Mouse (Mus musculus) embryonic facial prominence, embryonic 14.5 days (tissue): ENCODE measurements around the gene Cadps2. TPM values are rescaled to one million over a fixed set of nuclear protein-coding genes. Genes with fewer than 3 reads are reported as not detected.
A peak's percentile ranks its signal among the peaks of the same experiment; 100 is the strongest.

Experiments used
- ATAC-seq: fragments of 200-750 bp; cut with Nextera tagmentation; 2 replicates; pipeline ENCODE4 v1.8.0; 2017; ENCODE audit warnings: low read depth, moderate number of reproducible peaks, moderate TSS enrichment
- DNase-seq: peaks from one replicate; pipeline ENCODE4 v3.0.0-alpha.2; 2015; ENCODE audit warnings: low spot score
- H3K27ac ChIP-seq: fragments of 300-500 bp; sonication (generic); replicated peaks from 2 replicates; pipeline ENCODE4 v1.5.1; 2014; ENCODE audit warnings: low read depth, mild to moderate bottlenecking, low read length, moderate library complexity
- H3K27me3 ChIP-seq: fragments of 300-500 bp; sonication (generic); replicated peaks from 2 replicates; pipeline ENCODE4 v1.6.1; 2014; ENCODE audit warnings: low read length; ENCODE audit not compliant: control insufficient read depth, insufficient read depth
- H3K36me3 ChIP-seq: fragments of 300-500 bp; sonication (generic); 2 replicates; pipeline ENCODE4 v1.6.1; 2014; ENCODE audit warnings: low read length, mixed read lengths; ENCODE audit not compliant: control insufficient read depth, insufficient read depth
- H3K4me1 ChIP-seq: fragments of 300-500 bp; sonication (generic); 2 replicates; pipeline ENCODE4 v1.6.1; 2014; ENCODE audit warnings: antibody characterized with exemption, low read length; ENCODE audit not compliant: control insufficient read depth, insufficient read depth
- H3K4me2 ChIP-seq: fragments of 300-500 bp; sonication (generic); 2 replicates; pipeline ENCODE4 v1.6.1; 2014; ENCODE audit warnings: low read depth, mild to moderate bottlenecking, low read length, moderate library complexity, mixed read lengths
- H3K4me3 ChIP-seq: fragments of 300-500 bp; sonication (generic); 2 replicates; pipeline ENCODE4 v1.5.1; 2014; ENCODE audit warnings: low read depth, mild to moderate bottlenecking, low read length
- H3K9ac ChIP-seq: fragments of 300-500 bp; sonication (generic); 2 replicates; pipeline ENCODE4 v1.6.1; 2014; ENCODE audit warnings: low read depth, mild to moderate bottlenecking, low read length, moderate library complexity, mixed read lengths
- H3K9me3 ChIP-seq: fragments of 300-500 bp; sonication (generic); 2 replicates; pipeline ENCODE4 v1.6.1; 2016; ENCODE audit warnings: low read length; ENCODE audit not compliant: control insufficient read depth
- WGBS: fragments of 180-500 bp; shearing (Covaris S2); extraction: QIAGEN DNeasy Blood & Tissue Kit; methylation state at CpG from one replicate; pipeline ENCODE4 v1.1.7; 2014; 5-methylcytosine and 5-hydroxymethylcytosine counted together
- polyA plus RNA-seq: library from polyadenylated mRNA; unstranded; fragments of >200 nt; fragmentation: Nextera tagmentation; extraction: Ambion mirVana; gene quantifications from 2 replicates; pipeline ENCODE4 v1.2.1, GENCODE M21; 2014

Gene Cadps2
- polyA plus RNA-seq, 1 experiment from 2014 or later: 7.2 TPM

- Histone ChIP-seq H3K9me3 (no peaks in the 10 kb centered on the region), H3K4me3 (peak overlapping the region; percentile 45), H3K27me3 (peaks cover 92% of the 10 kb centered on the region), H3K4me1 (peaks cover 16% of the 10 kb centered on the region; the same call in 1 of the 2 replicates), H3K36me3 (no peaks in the 10 kb centered on the region), H3K4me2 (peak overlapping the region; percentile 68), H3K9ac (peak overlapping the region; percentile 54; the same call in 1 of the 2 replicates), H3K27ac (peak overlapping the region; percentile 44; the same call in 1 of the 2 replicates)
- WGBS: under 1% methylated on average over 29 of the region's 29 CpGs
- ATAC-seq (peak; percentile 45), DNase-seq (no peak)
These were observed 589.5 kb downstream of the Cadps2 start for GRCm38 (mm10) chr6:23249616-23250287.

- Histone ChIP-seq H3K4me2 (peak overlapping the region; percentile 68), H3K27ac (no peak overlapping the region), H3K36me3 (no peaks in the 10 kb centered on the region), H3K27me3 (peaks cover 92% of the 10 kb centered on the region), H3K4me3 (peak overlapping the region; percentile 45), H3K9me3 (no peaks in the 10 kb centered on the region), H3K4me1 (peaks cover 16% of the 10 kb centered on the region; the same call in 1 of the 2 replicates), H3K9ac (peak overlapping the region; percentile 54; the same call in 1 of the 2 replicates)
- DNase-seq: no peak
- 0% methylated on average over 16 of the region's 24 CpGs for WGBS
- no peak for ATAC-seq
These were observed 590.2 kb downstream of the Cadps2 start for GRCm38 (mm10) chr6:23249053-23249401.

GRCm38 (mm10) chr6:23248313-23249052 lies 590.7 kb downstream of the Cadps2 start, which contains the start of gene Fezf1:
Gene Fezf1 (minus strand): TSS chr6:23248362.
- Histone ChIP-seq H3K36me3 (no peaks in the 10 kb centered on the region), H3K4me2 (peak within 1 kb of the TSS; percentile 68), H3K9ac (peak within 1 kb of the TSS; percentile 54; the same call in 1 of the 2 replicates), H3K27me3 (peaks cover 92% of the 10 kb centered on the region), H3K9me3 (no peaks in the 10 kb centered on the region), H3K4me1 (peaks cover 13% of the 10 kb centered on the region; the same call in 1 of the 2 replicates), H3K4me3 (peak within 1 kb of the TSS; percentile 45), H3K27ac (peak within 1 kb of the TSS; percentile 28; the same call in 1 of the 2 replicates)
- ATAC-seq (peak; percentile 72), DNase-seq (peak; percentile 75)
- under 1% methylated on average over 31 of the region's 31 CpGs for WGBS

- H3K9me3 ChIP-seq: no peaks in the 10 kb centered on the region
- peak overlapping the region; percentile 45 for H3K4me3 ChIP-seq
- peaks cover 13% of the 10 kb centered on the region; the same call in 1 of the 2 replicates for H3K4me1 ChIP-seq
- DNase-seq (no peak), ATAC-seq (no peak)
- no peaks in the 10 kb centered on the region for H3K36me3 ChIP-seq
- peak overlapping the region; percentile 28; the same call in 1 of the 2 replicates for H3K27ac ChIP-seq
- H3K4me2 ChIP-seq: peak overlapping the region; percentile 68
- H3K9ac ChIP-seq: no peak overlapping the region; the same call in 1 of the 2 replicates
- WGBS: under 1% methylated on average over 48 of the region's 61 CpGs
- peaks cover 92% of the 10 kb centered on the region for H3K27me3 ChIP-seq
These were observed 591.5 kb downstream of the Cadps2 start for GRCm38 (mm10) chr6:23247512-23248312.

- WGBS: 2% methylated on average over 23 of the region's 23 CpGs
- ATAC-seq: no peak
- Histone ChIP-seq H3K9ac (no peak overlapping the region), H3K27ac (peak overlapping the region; percentile 28; the same call in 1 of the 2 replicates), H3K36me3 (no peaks in the 10 kb centered on the region), H3K4me3 (peak overlapping the region; percentile 45), H3K4me2 (peak overlapping the region; percentile 68; the same call in 1 of the 2 replicates), H3K4me1 (peaks cover 13% of the 10 kb centered on the region; the same call in 1 of the 2 replicates), H3K27me3 (peaks cover 92% of the 10 kb centered on the region), H3K9me3 (no peaks in the 10 kb centered on the region)
- DNase-seq: no peak
These were observed 592.3 kb downstream of the Cadps2 start for GRCm38 (mm10) chr6:23246790-23247511.

GRCm38 (mm10) chr6:23246061-23246789 lies 593.0 kb downstream of the Cadps2 start:
- WGBS: 3% methylated on average over 17 of the region's 17 CpGs
- no peaks in the 10 kb centered on the region for H3K9me3 ChIP-seq
- H3K4me1 ChIP-seq: peaks cover 13% of the 10 kb centered on the region; the same call in 1 of the 2 replicates
- peak overlapping the region; percentile 19; the same call in 1 of the 2 replicates for H3K4me3 ChIP-seq
- H3K27ac ChIP-seq: no peak overlapping the region
- H3K4me2 ChIP-seq: no peak overlapping the region
- no peaks in the 10 kb centered on the region for H3K36me3 ChIP-seq
- no peak for DNase-seq
- peaks cover 93% of the 10 kb centered on the region for H3K27me3 ChIP-seq
- H3K9ac ChIP-seq: no peak overlapping the region
- no peak for ATAC-seq

- H3K27ac ChIP-seq: no peak overlapping the region
- H3K4me2 ChIP-seq: no peak overlapping the region
- H3K4me3 ChIP-seq: peak overlapping the region; percentile 19; the same call in 1 of the 2 replicates
- ATAC-seq: no peak
- H3K27me3 ChIP-seq: peaks cover 95% of the 10 kb centered on the region
- no peaks in the 10 kb centered on the region for H3K36me3 ChIP-seq
- DNase-seq: no peak
- no peak overlapping the region for H3K9ac ChIP-seq
- H3K4me1 ChIP-seq: peaks cover 13% of the 10 kb centered on the region; the same call in 1 of the 2 replicates
- no peaks in the 10 kb centered on the region for H3K9me3 ChIP-seq
- WGBS: 2% methylated on average over 23 of the region's 23 CpGs
These were observed 593.6 kb downstream of the Cadps2 start for GRCm38 (mm10) chr6:23245545-23246011.
